Mouse (Mus musculus) stomach, postnatal 0 days (tissue): Measurements from ENCODE around the gene Rbks. TPM values are rescaled to one million over a fixed set of nuclear protein-coding genes. Genes with fewer than 3 reads are reported as not detected.
A peak's percentile ranks its signal among the peaks of the same experiment; 100 is the strongest.

Source experiments
- ATAC-seq: fragments of 200-750 bp; cut with Nextera tagmentation; 2 replicates; pipeline ENCODE4 v1.8.0; 2017; ENCODE audit not compliant: low FRiP score, low TSS enrichment
- DNase-seq: peaks from one replicate; pipeline ENCODE4 v3.0.0-alpha.2; 2016; ENCODE audit warnings: low spot score
- H3K27ac ChIP-seq: fragments of 300-500 bp; sonication (generic); replicated peaks from 2 replicates; pipeline ENCODE4 v1.5.1; 2014; ENCODE audit warnings: mild to moderate bottlenecking, control low read depth
- H3K27me3 ChIP-seq: fragments of 300-500 bp; sonication (generic); 2 replicates; pipeline ENCODE4 v1.6.1; 2014; ENCODE audit warnings: low read length; ENCODE audit not compliant: control insufficient read depth, insufficient read depth
- H3K36me3 ChIP-seq: fragments of 300-500 bp; sonication (generic); 2 replicates; pipeline ENCODE4 v1.6.1; 2014; ENCODE audit warnings: low read length, mixed read lengths; ENCODE audit not compliant: control insufficient read depth, insufficient read depth
- H3K4me1 ChIP-seq: fragments of 300-500 bp; sonication (generic); replicated peaks from 2 replicates; pipeline ENCODE4 v1.6.1; 2014; ENCODE audit warnings: antibody characterized with exemption; ENCODE audit not compliant: control insufficient read depth, insufficient read depth
- H3K4me2 ChIP-seq: fragments of 300-500 bp; sonication (generic); replicated peaks from 2 replicates; pipeline ENCODE4 v1.6.1; 2014; ENCODE audit warnings: low read depth, mild to moderate bottlenecking, control low read depth, moderate library complexity
- H3K4me3 ChIP-seq: fragments of 300-500 bp; sonication (generic); 2 replicates; pipeline ENCODE4 v1.5.1; 2014; ENCODE audit warnings: low read depth, low read length, control low read depth
- H3K9ac ChIP-seq: fragments of 300-500 bp; sonication (generic); 2 replicates; pipeline ENCODE4 v1.6.1; 2014; ENCODE audit warnings: mild to moderate bottlenecking, low read length, control low read depth, mixed read lengths
- H3K9me3 ChIP-seq: fragments of 300-500 bp; sonication (generic); 2 replicates; pipeline ENCODE4 v1.6.1; 2016; ENCODE audit warnings: low read length; ENCODE audit not compliant: control insufficient read depth
- CTCF ChIP-seq: IDR thresholded peaks from 2 replicates; pipeline ENCODE4 v1.5.1; 2016; ENCODE audit warnings: antibody characterized with exemption, low read depth, mild to moderate bottlenecking, moderate library complexity
- EP300 ChIP-seq: optimal IDR thresholded peaks from 2 replicates; pipeline ENCODE3; 2016; ENCODE audit warnings: antibody characterized with exemption
- WGBS: fragments of 180-500 bp; shearing (Covaris S2); extraction: QIAGEN DNeasy Blood & Tissue Kit; methylation state at CpG from one replicate; pipeline ENCODE4 v1.1.7; 2014; 5-methylcytosine and 5-hydroxymethylcytosine counted together
- polyA plus RNA-seq: library from polyadenylated mRNA; unstranded; fragments of >200 nt; fragmentation: Nextera tagmentation; extraction: Ambion mirVana; gene quantifications from 2 replicates; pipeline ENCODE4 v1.2.1, GENCODE M21; 2015

Gene Rbks
- polyA plus RNA-seq, 1 experiment from 2014 or later: 5.7 TPM

GRCm38 (mm10) chr5:31613852-31614286, 83.6 kb downstream of the Rbks start:
- peak; percentile 88 for ATAC-seq
- H3K4me1 ChIP-seq: peaks cover 6% of the 10 kb centered on the region
- peak overlapping the region; percentile 70 for H3K4me3 ChIP-seq
- no peaks in the 10 kb centered on the region for H3K36me3 ChIP-seq
- peak overlapping the region; percentile 72 for H3K4me2 ChIP-seq
- peak; percentile 68 for TF ChIP-seq CTCF
- no peak for TF ChIP-seq EP300
- H3K9ac ChIP-seq: peak overlapping the region; percentile 82
- no peaks in the 10 kb centered on the region for H3K9me3 ChIP-seq
- WGBS: under 1% methylated on average over 35 of the region's 37 CpGs
- DNase-seq: peak; percentile 88
- no peaks in the 10 kb centered on the region for H3K27me3 ChIP-seq
- peak overlapping the region; percentile 96 for H3K27ac ChIP-seq

GRCm38 (mm10) chr5:31611186-31611585, 86.2 kb downstream of the Rbks start:
- Histone ChIP-seq H3K36me3 (no peaks in the 10 kb centered on the region), H3K4me1 (peaks cover 6% of the 10 kb centered on the region), H3K4me3 (no peak overlapping the region), H3K27me3 (no peaks in the 10 kb centered on the region), H3K9ac (no peak overlapping the region), H3K4me2 (no peak overlapping the region), H3K9me3 (no peaks in the 10 kb centered on the region), H3K27ac (no peak overlapping the region)
- DNase-seq (no peak), ATAC-seq (no peak)
- no peak for TF ChIP-seq EP300
- no peak for TF ChIP-seq CTCF
- WGBS: 100% methylated on average over 1 of the region's 1 CpGs

- peaks cover 6% of the 10 kb centered on the region for H3K4me1 ChIP-seq
- DNase-seq (peak; percentile 34), ATAC-seq (peak; percentile 38)
- H3K4me2 ChIP-seq: no peak overlapping the region
- WGBS: 46% methylated on average over 13 of the region's 13 CpGs
- H3K36me3 ChIP-seq: no peaks in the 10 kb centered on the region
- TF ChIP-seq EP300 (peak; percentile 56), CTCF (no peak)
- no peaks in the 10 kb centered on the region for H3K9me3 ChIP-seq
- H3K9ac ChIP-seq: no peak overlapping the region
- H3K27ac ChIP-seq: peak overlapping the region; percentile 69
- no peaks in the 10 kb centered on the region for H3K27me3 ChIP-seq
- no peak overlapping the region for H3K4me3 ChIP-seq
Observed at GRCm38 (mm10) chr5:31610376-31611086, 86.9 kb downstream of the Rbks start.

GRCm38 (mm10) chr5:31606151-31606550, 91.3 kb downstream of the Rbks start:
- Histone ChIP-seq H3K4me3 (no peak overlapping the region), H3K9ac (no peak overlapping the region), H3K4me1 (no peaks in the 10 kb centered on the region), H3K27ac (no peak overlapping the region; the same call in 1 of the 2 replicates), H3K4me2 (no peak overlapping the region), H3K36me3 (no peaks in the 10 kb centered on the region), H3K9me3 (no peaks in the 10 kb centered on the region), H3K27me3 (no peaks in the 10 kb centered on the region)
- TF ChIP-seq CTCF (no peak), EP300 (no peak)
- DNase-seq (no peak), ATAC-seq (no peak)
- 35% methylated on average over 3 of the region's 3 CpGs for WGBS

- Histone ChIP-seq H3K27ac (no peak overlapping the region), H3K9me3 (no peaks in the 10 kb centered on the region), H3K27me3 (no peaks in the 10 kb centered on the region), H3K9ac (no peak overlapping the region), H3K4me1 (no peaks in the 10 kb centered on the region), H3K4me3 (no peak overlapping the region), H3K36me3 (no peaks in the 10 kb centered on the region), H3K4me2 (no peak overlapping the region)
- ATAC-seq (no peak), DNase-seq (no peak)
- no peak for TF ChIP-seq EP300
- WGBS: 77% methylated on average over 6 of the region's 6 CpGs
Observed at GRCm38 (mm10) chr5:31603766-31604165, 93.7 kb downstream of the Rbks start.

GRCm38 (mm10) chr5:31602377-31602776, 95.0 kb downstream of the Rbks start:
- ATAC-seq: peak; percentile 95
- DNase-seq: peak; percentile 77

More at GRCm38 (mm10) chr5:31602377-31602776, 95.0 kb downstream of the Rbks start:
- WGBS: 23% methylated on average over 1 of the region's 1 CpGs
- H3K9me3 ChIP-seq: no peaks in the 10 kb centered on the region
- H3K27me3 ChIP-seq: no peaks in the 10 kb centered on the region
- peak overlapping the region; percentile 82 for H3K27ac ChIP-seq
- no peak overlapping the region for H3K4me3 ChIP-seq
- no peaks in the 10 kb centered on the region for H3K4me1 ChIP-seq
- no peak overlapping the region for H3K9ac ChIP-seq
- no peak for TF ChIP-seq EP300
- peak; percentile 15; the same call in 1 of the 2 replicates for TF ChIP-seq CTCF
- no peaks in the 10 kb centered on the region for H3K36me3 ChIP-seq
- H3K4me2 ChIP-seq: no peak overlapping the region
